Mouse (Mus musculus): ENCODE measurements around the gene Alox5.

Gene Alox5

DNA sequence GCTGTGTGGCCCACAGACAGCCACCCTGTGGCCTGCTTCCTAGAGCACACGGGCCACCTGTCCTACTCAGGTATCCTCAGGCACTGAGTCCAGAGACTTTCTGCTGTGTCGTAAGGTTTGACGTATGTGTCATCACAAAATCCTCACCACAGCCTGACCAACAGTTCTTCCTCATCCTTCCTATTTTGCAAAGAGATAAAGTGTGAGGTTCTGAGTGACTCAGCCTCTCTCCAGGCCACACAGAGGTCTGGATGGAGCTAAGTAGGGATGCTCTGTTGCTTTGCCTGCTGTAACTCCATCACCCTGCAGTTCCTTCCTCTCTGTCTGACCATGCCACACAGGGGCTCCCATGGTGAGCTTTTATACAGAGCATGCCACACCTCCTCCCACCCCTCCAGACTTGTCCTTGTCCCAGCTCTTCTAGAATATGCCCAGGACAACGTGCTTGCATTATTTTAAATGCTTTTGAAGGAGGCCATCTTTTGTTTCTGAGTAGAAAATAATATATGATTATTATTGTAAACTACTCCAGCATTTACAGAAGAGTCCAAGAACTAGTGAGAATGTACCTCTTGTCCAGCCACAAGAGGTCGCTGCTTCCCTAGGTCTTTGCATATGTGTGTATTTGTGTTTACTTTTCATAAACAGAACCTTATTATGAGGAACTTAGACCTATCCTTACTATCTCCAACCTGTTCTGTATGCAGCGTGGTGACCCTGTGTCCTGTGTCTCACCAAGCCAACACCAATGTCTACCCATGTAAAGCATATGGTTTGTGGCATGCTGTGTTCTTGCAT lies 43.3 kb downstream of the Alox5 start:
- DNase-seq: peak in 1 of 2 experiments; percentile 64

DNA sequence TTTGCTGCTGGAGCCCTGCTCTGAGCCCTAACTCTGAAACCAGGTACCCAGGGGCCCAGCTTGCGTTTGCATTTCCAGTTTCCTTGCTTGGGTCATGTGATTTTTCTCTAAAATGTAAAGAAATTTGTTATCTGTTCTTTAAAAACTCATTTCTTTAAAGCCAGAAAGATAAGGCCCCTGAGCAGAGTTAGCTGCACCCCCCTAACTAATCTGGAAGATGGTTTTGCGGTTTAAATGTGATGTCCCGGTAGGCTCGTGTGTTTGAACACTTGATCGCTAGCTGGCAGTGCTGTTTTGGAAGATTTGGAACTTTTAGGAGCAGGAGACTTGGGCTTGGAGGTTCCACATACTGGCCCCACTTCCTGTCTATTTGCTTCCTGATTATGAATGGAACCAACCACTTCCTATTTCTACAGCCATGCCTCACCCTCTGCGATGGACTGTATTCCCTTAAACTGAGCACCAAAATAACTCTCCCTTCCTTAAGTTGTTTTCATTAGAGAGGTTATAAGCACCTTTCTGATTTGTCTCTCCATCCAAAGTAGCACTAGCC lies 44.9 kb downstream of the Alox5 start:
- no peak for DNase-seq

DNA sequence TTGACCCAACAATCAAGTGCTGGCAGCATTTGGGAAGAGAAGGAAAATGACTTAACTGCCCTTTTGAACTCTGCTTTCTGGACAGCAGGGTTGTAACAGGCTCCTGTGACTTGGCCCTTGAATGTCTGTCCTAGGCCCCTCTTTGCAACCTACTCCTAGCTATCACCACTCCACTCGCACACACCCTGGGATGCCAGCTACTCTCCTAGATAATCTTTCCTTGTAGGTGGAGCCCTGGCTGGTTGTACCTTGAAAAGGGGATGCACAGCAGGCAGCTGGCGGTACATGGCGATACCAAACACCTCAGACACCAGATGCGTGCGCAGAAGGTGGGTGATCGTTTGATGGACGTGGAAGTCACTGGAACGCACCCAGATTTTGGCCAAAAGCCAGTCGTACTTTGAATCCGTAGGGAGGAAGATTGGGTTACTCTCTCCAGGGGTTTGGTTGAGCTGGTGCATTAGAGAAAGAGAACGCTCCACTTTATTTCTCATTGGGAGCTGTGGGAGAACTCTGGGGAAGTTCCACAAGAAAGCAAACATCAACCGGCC lies 45.8 kb downstream of the Alox5 start:
- no peak for DNase-seq

DNA sequence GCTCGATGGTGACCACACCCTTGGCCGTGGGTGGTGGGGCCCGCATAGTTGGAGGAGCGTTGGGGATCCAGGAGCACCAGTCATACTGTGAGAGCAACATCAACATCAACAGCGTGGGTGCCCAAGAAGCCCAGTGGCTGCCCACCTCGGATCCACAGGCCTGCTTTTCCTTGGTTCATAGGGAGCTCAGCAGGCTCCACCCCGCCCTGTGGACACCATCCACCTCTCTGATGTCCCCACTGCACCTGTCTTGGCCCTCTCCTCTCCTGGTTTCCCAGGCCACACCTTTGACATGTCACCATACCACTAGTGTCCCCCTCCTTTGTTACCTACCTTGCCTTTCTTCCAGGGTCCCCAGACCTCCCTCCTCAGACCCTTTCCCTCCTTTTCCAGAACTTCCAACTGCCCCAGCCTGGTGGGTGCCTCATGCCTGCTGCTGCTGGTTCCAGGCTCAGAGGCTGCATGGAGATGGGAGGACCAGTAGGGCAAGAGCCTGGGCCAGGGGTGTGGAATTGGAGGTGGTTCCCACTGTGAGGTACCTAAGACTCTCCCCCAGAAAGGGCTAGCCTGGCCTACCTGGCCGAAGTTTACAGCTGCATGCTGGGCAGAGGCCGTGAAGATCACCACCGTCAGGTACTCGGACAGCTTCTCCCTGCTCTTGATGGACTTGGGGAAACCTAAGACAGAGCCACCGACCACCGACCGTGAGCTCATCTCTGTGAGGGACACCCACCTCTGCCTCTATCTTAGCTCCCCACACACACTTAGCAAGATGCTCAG lies 48.2 kb downstream of the Alox5 start:
- no peak for DNase-seq

DNA sequence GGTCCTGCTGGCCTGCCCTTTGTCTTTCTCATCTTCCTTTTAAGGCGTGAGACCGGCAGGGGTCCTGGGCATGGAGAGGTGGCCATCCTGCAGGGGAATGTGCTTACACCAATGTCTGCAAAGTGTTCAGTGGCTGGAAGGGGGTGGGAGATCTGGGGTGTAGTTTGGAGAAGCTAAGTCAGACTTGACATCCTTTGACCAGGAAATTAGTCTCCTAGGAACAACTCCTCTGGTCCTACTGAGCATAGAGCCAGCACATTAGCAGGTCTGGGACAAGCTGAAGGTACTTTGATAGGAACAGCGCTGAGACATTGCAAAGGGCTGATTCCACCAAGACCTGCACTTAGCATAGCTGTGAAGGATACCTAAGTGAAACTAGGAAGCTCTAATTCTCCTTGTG lies 49.3 kb downstream of the Alox5 start:
- DNase-seq: no peak

DNA sequence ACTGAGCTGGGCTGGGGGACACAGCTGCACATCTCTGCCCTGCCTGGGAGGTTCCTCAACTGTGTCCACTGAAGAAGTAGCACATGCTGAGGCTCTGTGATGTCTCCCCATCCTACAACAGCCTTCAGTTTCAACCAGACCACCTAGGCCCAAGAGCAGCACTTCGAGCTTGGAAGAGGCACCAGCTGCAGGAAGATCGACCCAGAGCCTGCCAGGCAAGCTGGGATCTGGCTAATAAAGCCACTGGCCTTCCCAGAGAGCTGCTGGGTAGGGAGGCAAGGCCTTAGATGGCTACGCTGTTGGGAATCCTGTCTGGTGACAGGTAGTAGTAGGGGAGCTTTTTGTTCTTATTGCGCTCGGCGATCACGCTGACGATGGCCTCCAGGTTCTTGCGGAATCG lies 50.5 kb downstream of the Alox5 start:
- no peak for DNase-seq

DNA sequence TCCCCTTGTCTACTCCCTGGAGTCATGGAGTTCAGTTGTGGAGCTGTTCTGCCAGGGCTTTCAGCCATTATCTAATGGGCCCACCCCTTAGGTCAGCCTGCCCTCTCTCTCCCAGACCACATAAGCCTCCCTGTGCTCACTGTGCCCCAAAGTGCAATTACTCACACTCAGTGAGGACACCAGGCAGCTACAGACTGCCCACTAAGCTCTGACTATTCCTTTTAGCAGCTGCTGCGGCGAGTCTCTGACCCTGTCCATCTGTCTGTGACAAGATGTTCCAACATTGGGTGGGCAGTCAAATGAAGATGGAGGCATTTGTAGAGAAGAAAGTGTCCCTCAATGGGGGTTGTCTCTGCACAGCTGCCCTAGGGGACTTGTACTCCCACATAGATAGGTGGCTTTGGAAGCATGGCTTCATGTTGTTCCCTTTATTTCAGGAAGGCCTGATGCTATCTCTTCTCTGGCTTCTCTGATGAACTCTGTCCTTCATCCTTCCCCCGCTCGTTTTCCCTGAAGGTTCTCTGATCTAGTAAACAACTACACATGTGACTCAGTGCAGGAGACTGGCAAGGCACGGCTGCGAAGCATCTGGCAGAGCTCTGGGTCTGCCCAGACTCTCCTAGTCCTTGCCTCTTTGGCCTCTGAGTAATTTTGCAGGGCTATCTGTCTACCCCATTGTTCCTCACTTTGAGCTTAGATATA lies 52.9 kb downstream of the Alox5 start:
- no peak for DNase-seq

DNA sequence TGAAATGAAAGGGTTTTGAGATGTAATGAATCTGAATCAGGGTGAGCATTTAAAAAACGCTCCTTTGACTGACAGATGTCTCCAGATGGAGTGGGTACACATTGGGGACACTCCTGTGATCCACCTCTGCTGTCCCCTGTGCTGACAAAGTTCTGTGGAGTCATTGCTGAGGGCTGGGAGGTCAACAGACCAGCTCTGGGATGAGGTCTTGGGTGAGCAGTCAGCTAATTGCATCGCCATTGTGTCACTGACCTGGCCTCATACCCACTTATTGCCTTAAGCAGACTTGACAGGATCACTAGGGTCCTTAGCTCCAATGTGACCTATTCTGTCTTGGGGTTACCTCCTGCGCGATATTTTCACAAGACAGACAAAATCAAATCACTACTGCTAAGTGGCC lies 53.8 kb downstream of the Alox5 start:
- no peak for DNase-seq

DNA sequence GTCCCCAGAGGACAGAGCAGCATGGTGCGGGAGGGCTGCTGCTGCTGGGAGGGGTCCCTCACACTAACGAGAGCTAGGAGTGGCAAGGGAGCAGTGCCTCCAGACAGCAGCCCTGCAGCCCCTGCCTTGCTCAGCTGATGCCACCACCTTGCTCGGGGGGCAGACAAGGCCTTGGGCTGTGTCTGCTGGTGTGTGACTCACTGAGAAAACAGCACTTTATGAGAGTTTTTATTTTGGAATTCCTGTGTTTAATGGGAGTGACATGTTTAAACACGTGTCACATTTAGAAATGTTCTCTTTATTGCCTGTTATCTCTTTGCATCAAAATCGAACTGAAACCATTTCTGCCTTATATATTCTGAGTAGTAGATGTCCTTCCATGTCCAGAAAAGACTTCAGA lies 54.3 kb downstream of the Alox5 start:
- no peak for DNase-seq

DNA sequence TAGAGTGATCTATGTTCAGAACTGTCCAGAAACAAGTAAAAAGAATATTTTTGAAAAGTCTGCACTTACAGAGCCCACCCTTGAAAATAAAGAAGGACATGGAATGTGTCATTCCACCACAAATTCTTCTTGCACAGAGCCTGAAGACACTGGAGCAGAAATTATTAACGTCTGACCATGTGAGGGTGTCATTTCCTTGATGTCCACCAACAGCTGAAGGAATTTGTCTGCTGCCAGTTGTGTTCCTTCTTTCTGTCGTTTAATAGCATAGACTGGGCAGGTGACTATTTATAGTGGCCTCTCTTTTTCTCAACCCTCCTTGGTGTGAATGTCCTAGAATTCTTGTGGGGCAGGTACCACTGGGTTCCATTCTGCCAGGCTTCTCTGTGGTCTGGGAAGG lies 54.8 kb downstream of the Alox5 start:
- DNase-seq: no peak

DNA sequence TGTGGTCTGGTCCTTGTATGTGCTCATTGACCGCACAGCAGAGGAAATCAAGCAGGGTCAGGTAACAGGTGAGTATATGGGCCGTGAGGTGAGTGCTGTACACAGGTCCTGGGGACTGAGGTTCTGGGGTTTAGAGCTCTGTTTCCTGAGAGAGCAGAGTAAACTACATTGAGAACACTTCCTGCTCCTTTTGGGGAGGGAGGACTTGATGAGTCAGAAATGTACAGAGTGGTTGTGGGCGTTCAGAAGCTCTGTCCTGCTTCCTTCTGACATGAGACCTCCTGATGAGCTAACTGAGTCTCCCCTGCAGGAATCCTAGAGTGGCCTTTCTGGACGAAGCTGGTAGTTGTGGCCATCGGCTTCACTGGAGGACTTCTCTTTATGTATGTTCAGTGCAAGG lies 55.3 kb downstream of the Alox5 start:
- no peak for DNase-seq

DNA sequence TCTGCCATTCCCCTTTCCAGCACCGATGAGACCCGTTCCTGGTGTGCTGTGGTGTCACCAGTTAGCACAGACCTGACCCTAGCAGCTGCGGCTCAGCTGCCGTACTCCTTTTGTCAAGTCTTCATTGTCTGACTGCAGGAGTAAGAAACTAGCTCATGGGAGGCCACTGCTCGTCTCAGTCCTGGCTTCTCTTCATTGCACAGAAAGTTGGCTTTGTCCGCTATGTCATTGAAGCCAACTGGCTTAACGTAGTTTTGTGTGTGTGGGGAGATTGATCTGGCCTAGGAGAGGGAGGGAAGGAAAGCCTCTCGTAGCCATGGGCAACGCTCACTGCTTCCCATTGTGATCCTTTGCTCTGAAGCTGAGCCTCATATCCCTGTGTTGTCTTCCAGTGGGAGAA lies 55.7 kb downstream of the Alox5 start:
- no peak for DNase-seq

DNA sequence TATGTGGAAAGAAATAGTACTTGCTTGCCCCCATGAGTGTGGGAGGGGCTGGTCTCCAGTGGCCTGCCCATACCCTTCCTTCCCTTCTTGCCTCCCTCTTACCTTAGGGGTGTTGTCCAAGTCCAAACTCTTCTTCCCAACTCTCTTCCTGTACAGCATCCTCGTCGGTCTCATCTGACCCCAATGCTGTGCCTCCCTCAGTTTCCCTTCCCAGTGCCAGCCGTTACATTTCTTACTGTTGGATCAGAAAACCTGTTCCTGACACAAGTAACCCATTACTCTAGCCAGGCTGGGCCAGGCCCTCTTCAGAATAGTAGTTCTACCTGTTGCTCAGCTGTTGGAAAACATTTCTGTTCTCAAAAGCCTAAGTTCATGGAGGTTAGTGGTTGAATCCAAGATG lies 58.6 kb downstream of the Alox5 start:
- DNase-seq: no peak

DNA sequence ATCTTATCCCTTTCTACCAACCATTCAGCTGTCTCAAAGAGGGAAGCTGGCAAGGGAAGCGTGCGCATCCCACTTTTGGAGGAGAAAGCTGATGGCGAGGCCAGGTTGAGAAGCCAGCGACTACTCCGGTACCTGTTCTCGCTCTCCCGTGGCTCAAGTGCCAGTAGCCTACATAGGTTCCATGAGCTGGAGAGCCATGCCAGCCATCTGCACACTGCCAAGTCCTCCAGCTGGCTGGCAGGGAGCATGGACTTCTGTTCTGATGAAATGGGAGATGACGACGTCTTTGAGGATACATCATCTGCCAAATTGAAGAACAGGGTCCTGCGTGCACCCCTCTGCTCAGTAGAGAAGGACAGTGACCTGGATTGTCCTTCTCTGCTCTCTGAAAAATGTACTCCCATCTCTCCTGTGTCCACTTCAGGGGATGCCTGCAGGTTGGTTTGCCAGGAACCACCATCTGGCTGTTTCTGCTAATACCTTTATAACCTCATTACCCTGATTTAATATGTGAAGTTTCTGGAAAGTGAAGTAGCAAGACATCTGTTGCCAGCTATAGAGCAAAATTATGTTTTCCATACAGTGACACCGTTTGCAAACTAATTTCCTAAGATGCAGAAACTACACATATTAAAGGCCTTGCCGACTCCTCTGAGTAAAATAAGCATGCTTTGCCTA lies 59.1 kb downstream of the Alox5 start:
- peak; percentile 87 to 89 for DNase-seq

DNA sequence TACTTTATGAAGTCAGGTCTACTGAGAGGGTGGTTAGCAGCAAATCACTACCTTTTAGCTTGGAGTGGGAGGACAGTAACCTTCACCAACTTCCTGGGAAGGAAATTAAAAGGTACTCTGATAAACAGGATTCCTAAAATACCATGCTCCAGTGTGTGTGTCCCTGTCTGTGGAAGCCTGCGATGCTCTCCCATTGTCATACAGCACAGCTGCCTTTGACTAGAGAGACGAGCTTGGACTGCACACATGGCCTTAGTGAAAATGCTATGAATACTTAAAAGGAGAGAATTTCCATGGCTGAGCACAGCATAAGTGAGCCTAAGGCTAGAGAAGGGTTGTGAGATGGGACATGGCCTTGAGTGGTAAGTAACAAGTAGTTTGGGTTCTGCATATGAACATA lies 62.8 kb downstream of the Alox5 start:
- no peak for DNase-seq

DNA sequence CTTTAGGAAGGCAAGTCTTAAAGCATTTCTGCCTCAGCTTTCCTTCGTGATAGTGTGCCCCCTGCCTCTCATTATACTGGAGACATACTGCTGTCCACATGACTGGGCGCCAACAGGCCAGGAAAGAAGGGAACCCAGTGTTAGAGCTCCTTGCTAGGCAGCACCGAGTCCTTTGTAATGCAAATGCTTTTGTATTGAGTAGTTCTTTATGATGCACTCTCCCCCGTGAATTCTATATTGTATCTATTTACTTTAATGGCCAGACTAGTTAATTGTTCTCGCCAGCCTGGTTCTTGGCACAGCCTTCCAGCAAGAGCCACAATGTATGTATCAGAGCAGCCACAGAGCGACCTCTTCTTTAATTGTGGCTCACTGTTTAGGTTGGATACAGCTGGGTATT lies 63.4 kb downstream of the Alox5 start:
- DNase-seq: no peak

DNA sequence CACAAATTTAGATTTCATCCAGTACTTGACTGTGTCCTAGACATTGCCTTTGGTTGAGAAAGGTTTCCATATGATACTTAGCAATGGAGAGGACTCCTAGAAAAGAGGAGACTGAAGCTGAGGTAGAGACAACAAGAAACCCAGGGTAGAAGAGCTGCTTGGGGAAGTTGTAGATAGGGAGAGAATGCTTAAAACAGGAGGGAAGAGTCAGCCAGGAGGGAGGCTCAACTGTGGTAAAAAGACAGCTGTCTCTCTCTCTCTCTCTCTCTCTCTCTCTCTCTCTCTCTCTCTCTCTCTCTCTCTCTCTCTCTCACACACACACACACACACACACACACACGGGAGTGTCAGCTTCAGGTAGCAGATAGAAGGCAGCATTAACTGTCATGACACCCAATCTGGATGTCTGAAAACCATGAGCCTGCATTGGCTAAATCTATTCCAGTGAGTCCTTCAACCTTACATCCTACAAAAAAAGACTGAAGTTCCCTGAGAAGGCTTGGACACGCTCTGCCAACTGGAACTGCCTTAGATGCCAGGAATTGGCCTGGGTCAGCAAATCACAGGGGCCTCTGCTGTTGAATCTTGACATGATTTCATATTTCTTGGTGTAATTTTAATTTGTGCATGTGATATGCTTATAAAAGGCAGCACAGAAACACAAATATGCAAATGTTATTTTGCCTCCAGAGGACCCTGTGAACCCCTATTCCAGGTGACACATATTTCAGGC lies 65.9 kb downstream of the Alox5 start:
- DNase-seq: no peak

DNA sequence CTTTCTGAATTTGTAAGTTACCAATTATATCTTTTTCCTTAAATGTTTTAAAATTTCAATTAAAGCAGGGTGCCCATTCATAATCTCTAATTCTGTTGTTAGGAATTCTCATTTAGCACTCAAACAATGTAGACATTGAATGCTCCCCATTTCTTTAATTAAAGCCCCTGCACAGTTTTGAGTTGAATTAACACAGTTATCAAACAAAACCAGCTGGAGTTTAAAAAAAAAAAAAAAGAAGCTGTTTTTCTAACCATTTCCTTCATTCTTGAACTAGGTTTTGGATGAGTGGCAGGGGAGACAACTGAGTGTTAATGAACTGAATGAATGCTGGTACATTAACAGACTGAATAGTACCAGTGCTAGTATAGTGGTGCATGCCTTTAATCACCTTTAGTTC lies 71.5 kb downstream of the Alox5 start:
- DNase-seq: no peak

DNA sequence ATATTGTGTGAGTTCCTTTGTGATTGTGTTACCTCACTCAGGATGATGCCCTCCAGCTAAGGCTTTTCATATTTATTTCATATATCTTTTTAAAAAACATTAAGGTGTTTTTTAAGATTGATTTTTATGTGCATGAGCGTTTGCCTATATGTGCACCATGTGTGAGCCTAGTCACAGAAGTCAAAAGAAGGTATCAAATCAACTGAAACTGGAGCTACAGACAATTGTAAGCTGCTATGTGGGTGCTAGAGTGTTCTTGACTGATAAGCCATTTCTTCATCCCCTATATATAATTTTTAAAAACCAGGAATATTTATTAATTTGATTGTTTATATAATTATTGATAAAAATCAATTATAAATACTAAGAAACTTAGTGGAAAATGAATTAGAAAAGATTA lies 72.9 kb downstream of the Alox5 start:
- no peak for DNase-seq

DNA sequence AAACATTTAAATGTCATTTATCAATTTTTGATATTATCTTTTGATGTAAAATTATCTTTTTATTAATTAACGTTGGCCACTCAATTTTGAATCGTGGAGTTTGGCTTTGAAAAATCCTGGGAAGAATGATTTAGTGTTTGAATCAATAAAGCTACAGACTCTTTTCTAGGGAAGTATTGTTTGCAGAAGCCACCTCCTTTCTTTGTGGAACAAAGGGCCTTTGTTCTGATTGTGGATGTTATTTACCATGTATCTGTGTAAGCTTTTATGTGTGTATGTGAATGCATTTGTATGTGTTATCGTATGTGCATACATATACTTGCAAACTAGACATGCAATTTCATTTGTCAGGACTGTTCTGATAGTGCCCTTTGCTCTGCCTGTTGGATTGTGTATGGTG lies 74.5 kb downstream of the Alox5 start:
- no peak for DNase-seq

DNA sequence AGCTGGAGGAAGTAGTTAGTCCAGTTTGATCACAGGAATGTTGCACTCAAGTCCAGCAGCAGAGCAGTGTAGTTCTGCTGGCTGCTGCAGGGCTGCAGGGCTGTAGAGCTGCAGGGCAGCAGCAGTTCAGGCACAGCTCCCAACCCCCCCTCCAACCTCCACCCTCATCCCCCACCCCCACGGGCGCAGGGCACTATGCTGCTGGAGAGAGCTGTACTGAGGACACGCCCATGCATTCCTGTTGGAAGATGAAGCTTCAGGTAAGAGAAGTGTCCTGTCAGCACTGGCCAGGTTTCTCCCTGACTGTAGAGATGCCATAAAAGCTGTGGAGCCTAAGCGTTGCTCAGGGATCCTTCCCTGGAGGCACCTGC lies 74.9 kb downstream of the Alox5 start:
- DNase-seq: no peak

All from cerebellum, postnatal 25 days (tissue).